In genomic region chr11:37446626-37447025, GRCm38 (mm10) we compare ENCODE assay signal across 25 mouse cellular contexts.
DNase-seq lines count a peak whose midpoint lies in the region; ATAC-seq and TF ChIP-seq lines count a peak whose summit lies in the region.
"Had no signal": no experiment of that assay in that cellular context is flagged by ENCODE, and none has a peak within 500 bp of the region (broad histone marks: within the 10 kb centered on the region; RNA-seq: fewer than 3 reads in every experiment).

No protein-coding gene starts in this region.

- no peak for TF ChIP-seq CTCF in hindbrain, postnatal 0 days (IDR thresholded peaks at IDR 0.05; ENCODE audit: low read depth)

- ATAC-seq in hindbrain, postnatal 0 days, result no peak
- no peak for ATAC-seq in hindbrain, embryonic 13.5 days (ENCODE audit: low FRiP score)
- ATAC-seq: CD4-positive, CD25-positive, alpha-beta regulatory T cell, adult 4 months; forebrain, embryonic 15.5 days; intestine, postnatal 0 days had no signal

- no peaks in the 10 kb centered on the region for H3K9me3 ChIP-seq in hindbrain, postnatal 0 days (ENCODE audit: low read length)
- no peaks in the 10 kb centered on the region for H3K9me3 ChIP-seq in hindbrain, embryonic 13.5 days
- H3K9me3 ChIP-seq: embryonic facial prominence, embryonic 10.5 days; embryonic facial prominence, embryonic 13.5 days; forebrain, embryonic 12.5 days; forebrain, embryonic 15.5 days; heart, embryonic 12.5 days; heart, embryonic 15.5 days; hindbrain, embryonic 10.5 days had no signal

- no peak overlapping the region for H3K4me3 ChIP-seq in hindbrain, postnatal 0 days (ENCODE audit: low read length)
- H3K4me3 ChIP-seq in hindbrain, embryonic 13.5 days, result no peak overlapping the region
- H3K4me3 ChIP-seq: embryonic facial prominence, embryonic 10.5 days; embryonic facial prominence, embryonic 13.5 days; erythroblast, embryonic 14.5 days; forebrain, embryonic 12.5 days; forebrain, embryonic 15.5 days; heart, embryonic 12.5 days; heart, embryonic 15.5 days; hindbrain, embryonic 10.5 days had no signal

- no peak overlapping the region for H3K4me2 ChIP-seq in hindbrain, postnatal 0 days (ENCODE audit: low read depth, low read length)
- no peak overlapping the region for H3K4me2 ChIP-seq in hindbrain, embryonic 13.5 days
- H3K4me2 ChIP-seq: embryonic facial prominence, embryonic 13.5 days; forebrain, embryonic 12.5 days; forebrain, embryonic 15.5 days; heart, embryonic 12.5 days; heart, embryonic 15.5 days; hindbrain, embryonic 14.5 days had no signal

- H3K36me3 ChIP-seq in hindbrain, postnatal 0 days (ENCODE audit: insufficient read depth, low read length), result no peaks in the 10 kb centered on the region
- no peaks in the 10 kb centered on the region for H3K36me3 ChIP-seq in hindbrain, embryonic 13.5 days
- H3K36me3 ChIP-seq: embryonic facial prominence, embryonic 10.5 days; embryonic facial prominence, embryonic 13.5 days; forebrain, embryonic 12.5 days; forebrain, embryonic 15.5 days; heart, embryonic 12.5 days; heart, embryonic 15.5 days; hindbrain, embryonic 10.5 days had no signal

- no peak overlapping the region for H3K9ac ChIP-seq in hindbrain, postnatal 0 days (replicated peaks; ENCODE audit: low read length)
- H3K9ac ChIP-seq in hindbrain, embryonic 13.5 days, result no peak overlapping the region
- H3K9ac ChIP-seq: embryonic facial prominence, embryonic 13.5 days; forebrain, embryonic 12.5 days; forebrain, embryonic 15.5 days; heart, embryonic 12.5 days; heart, embryonic 15.5 days; hindbrain, embryonic 14.5 days had no signal

- DNase-seq in cerebellum, adult 9-11 months, result peak; percentile 5
- DNase-seq in cerebellum, adult 11 months, result no peak
- peak; percentile 9 for DNase-seq in hindbrain, postnatal 0 days (ENCODE audit: low spot score)
- DNase-seq in cerebellum, postnatal 25 days, result peak; percentile 28 to 52
- peak; percentile 13 to 32 for DNase-seq in cerebellum, postnatal 36 days
- DNase-seq: adrenal gland, adult 8-10 months; adrenal gland, postnatal 25 days; embryo, embryonic 11 days; gastrocnemius, postnatal 25 days; heart, adult 18-20 months; heart, postnatal 10 days; heart, postnatal 36 days; kidney, adult 2 months had no signal

- WGBS in hindbrain, postnatal 0 days, result 73% methylated on average over 1 of the region's 1 CpGs
- WGBS in hindbrain, embryonic 13.5 days, result 76% methylated on average over 1 of the region's 1 CpGs

- no peak overlapping the region for H3K27ac ChIP-seq in hindbrain, postnatal 0 days
- H3K27ac ChIP-seq in hindbrain, embryonic 13.5 days, result no peak overlapping the region
- H3K27ac ChIP-seq: embryonic facial prominence, embryonic 10.5 days; embryonic facial prominence, embryonic 13.5 days; forebrain, embryonic 12.5 days; forebrain, embryonic 15.5 days; heart, embryonic 15.5 days; hindbrain, embryonic 10.5 days; hindbrain, embryonic 14.5 days had no signal

- H3K27me3 ChIP-seq in hindbrain, postnatal 0 days (ENCODE audit: insufficient read depth, low read length), result no peaks in the 10 kb centered on the region
- H3K27me3 ChIP-seq in hindbrain, embryonic 13.5 days, result no peaks in the 10 kb centered on the region
- H3K27me3 ChIP-seq: embryonic facial prominence, embryonic 13.5 days; forebrain, embryonic 12.5 days; forebrain, embryonic 15.5 days; heart, embryonic 12.5 days; heart, embryonic 15.5 days had no signal

- H3K4me1 ChIP-seq in hindbrain, postnatal 0 days (ENCODE audit: insufficient read depth, low read length), result no peaks in the 10 kb centered on the region
- H3K4me1 ChIP-seq in hindbrain, embryonic 13.5 days (replicated peaks), result no peaks in the 10 kb centered on the region
- H3K4me1 ChIP-seq: embryonic facial prominence, embryonic 10.5 days; embryonic facial prominence, embryonic 13.5 days; forebrain, embryonic 12.5 days; heart, embryonic 12.5 days; heart, embryonic 15.5 days; hindbrain, embryonic 10.5 days had no signal
